Mouse (Mus musculus) cerebellum, adult 9-10 months (tissue): Measurements from ENCODE around the gene Cab39l.

Experiments
- DNase-seq: peaks from one replicate; pipeline ENCODE4 v3.0.0; 2022

The Cab39l gene

GRCm38 (mm10) chr14:59513922-59514444 is 73.2 kb downstream of the Cab39l start:
- no peak for DNase-seq

GRCm38 (mm10) chr14:59525843-59526242 is 85.1 kb downstream of the Cab39l start:
- DNase-seq = no peak

GRCm38 (mm10) chr14:59530801-59531200 is 90.0 kb downstream of the Cab39l start:
- DNase-seq = no peak

- DNase-seq = no peak
Measured at GRCm38 (mm10) chr14:59532986-59533385, 92.2 kb downstream of the Cab39l start.

GRCm38 (mm10) chr14:59533908-59534307 is 93.1 kb downstream of the Cab39l start:
- no peak for DNase-seq

- DNase-seq = no peak
Measured at GRCm38 (mm10) chr14:59537829-59538432, 97.2 kb downstream of the Cab39l start.

- DNase-seq = no peak
Measured at GRCm38 (mm10) chr14:59540230-59540629, 99.5 kb downstream of the Cab39l start.

- no peak for DNase-seq
Measured at GRCm38 (mm10) chr14:59540761-59541160, 100.0 kb downstream of the Cab39l start.

- no peak for DNase-seq
Measured at GRCm38 (mm10) chr14:59543158-59543826, 102.5 kb downstream of the Cab39l start.

- DNase-seq = no peak
Measured at GRCm38 (mm10) chr14:59543956-59544355, 103.2 kb downstream of the Cab39l start.

- no peak for DNase-seq
Measured at GRCm38 (mm10) chr14:59546162-59546880, 105.5 kb downstream of the Cab39l start.

GRCm38 (mm10) chr14:59547530-59547929 is 106.8 kb downstream of the Cab39l start:
- no peak for DNase-seq

- no peak for DNase-seq
Measured at GRCm38 (mm10) chr14:59548532-59548931, 107.8 kb downstream of the Cab39l start.

- DNase-seq = no peak
Measured at GRCm38 (mm10) chr14:59549106-59549505, 108.3 kb downstream of the Cab39l start.

GRCm38 (mm10) chr14:59550841-59551240 is 110.1 kb downstream of the Cab39l start:
- DNase-seq = no peak

GRCm38 (mm10) chr14:59551956-59552355 is 111.2 kb downstream of the Cab39l start:
- DNase-seq = no peak

GRCm38 (mm10) chr14:59554025-59554424 is 113.3 kb downstream of the Cab39l start:
- no peak for DNase-seq

- no peak for DNase-seq
Measured at GRCm38 (mm10) chr14:59555018-59555417, 114.2 kb downstream of the Cab39l start.

- DNase-seq = peak; percentile 75
Measured at GRCm38 (mm10) chr14:59555928-59556531, 115.3 kb downstream of the Cab39l start.

GRCm38 (mm10) chr14:59557071-59557470 is 116.3 kb downstream of the Cab39l start:
- no peak for DNase-seq

GRCm38 (mm10) chr14:59557886-59558285 is 117.1 kb downstream of the Cab39l start:
- no peak for DNase-seq

GRCm38 (mm10) chr14:59566756-59567155 is 126.0 kb downstream of the Cab39l start:
- no peak for DNase-seq

- no peak for DNase-seq
Measured at GRCm38 (mm10) chr14:59576385-59576784, 135.6 kb downstream of the Cab39l start.
